Mouse (Mus musculus): ENCODE data around the gene Rfc5.

DNA sequence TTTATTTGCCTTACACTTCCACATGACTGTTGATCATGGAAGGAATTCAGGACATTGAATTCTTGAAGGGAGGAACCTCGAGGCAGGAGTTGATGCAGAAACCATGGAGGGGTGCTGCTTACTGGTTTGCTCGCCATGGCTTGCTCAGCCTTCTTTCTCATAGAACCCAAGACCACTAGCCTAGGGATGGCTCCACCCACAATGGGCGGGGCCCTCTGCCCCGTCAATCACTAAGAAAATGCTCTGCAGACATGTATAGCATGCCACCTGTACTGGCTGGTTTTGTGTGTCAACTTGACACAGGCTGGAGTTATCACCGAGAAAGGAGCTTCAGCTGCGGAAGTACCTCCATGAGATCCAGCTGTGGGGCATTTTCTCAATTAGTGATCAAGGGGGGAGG lies 48.8 kb downstream of the Rfc5 start:
- TF ChIP-seq CTCF (IDR thresholded peaks at IDR 0.05; ENCODE audit: low read depth, low read length): no peak
- no peak for TF ChIP-seq POLR2AphosphoS5 (IDR thresholded peaks at IDR 0.05; ENCODE audit: insufficient replicate concordance, low read depth, low read length)
- no peak for TF ChIP-seq GATA1 (IDR thresholded peaks at IDR 0.05; ENCODE audit: borderline replicate concordance, low read length)
- TF ChIP-seq TAL1 (conservative IDR thresholded peaks at IDR 0.05; ENCODE audit: low read depth, low read length): no peak

All from G1E (cell line).